Mouse (Mus musculus): ENCODE data around the gene Gm7903.
"Not testable (repeated sequence)": the region's sequence is repeated elsewhere in the genome, so short reads cannot be mapped to it uniquely, and the experiment has no call there.

The Gm7903 gene

GRCm38 (mm10) chrX:135433535-135433934 is at the start of gene Gm7903:
Gm7903 (plus strand) TSS chrX:135433835.
- not testable (repeated sequence) for DNase-seq

- DNase-seq = not testable (repeated sequence)
These were observed 30.1 kb upstream of the Gm7903 start for GRCm38 (mm10) chrX:135403578-135403977.

GRCm38 (mm10) chrX:135421203-135421602 is 12.4 kb upstream of the Gm7903 start:
- DNase-seq = not testable (repeated sequence)

GRCm38 (mm10) chrX:135421824-135422223 is 11.8 kb upstream of the Gm7903 start:
- not testable (repeated sequence) for DNase-seq

- DNase-seq = not testable (repeated sequence)
These were observed 11.2 kb upstream of the Gm7903 start for GRCm38 (mm10) chrX:135422473-135422872.

- DNase-seq = not testable (repeated sequence)
These were observed 30.5 kb downstream of the Gm7903 start for GRCm38 (mm10) chrX:135464160-135464559.

- not testable (repeated sequence) for DNase-seq
These were observed 48.3 kb downstream of the Gm7903 start for GRCm38 (mm10) chrX:135481902-135482301.

- DNase-seq = not testable (repeated sequence)
These were observed 49.5 kb downstream of the Gm7903 start for GRCm38 (mm10) chrX:135483183-135483582.
